Mouse (Mus musculus) mature B cell (primary cell): Measurements from ENCODE around the gene Gfod1.

Source experiments
- in situ Hi-C: fragments of 300-500 bp; cut with MboI; formaldehyde crosslinking; loops from 2 replicates; pipeline ENCODE4 v1.14.3; 2019

The Gfod1 gene

GRCm38 (mm10) chr13:43231965-43232860, 71.8 kb downstream of the Gfod1 start:
- in situ Hi-C loops: no loop called here

- in situ Hi-C loops: no loop called here
Measured at GRCm38 (mm10) chr13:43230842-43231241, 73.1 kb downstream of the Gfod1 start.

GRCm38 (mm10) chr13:43230238-43230637, 73.7 kb downstream of the Gfod1 start:
- in situ Hi-C loops: no loop called here

- in situ Hi-C loops: no loop called here
Measured at GRCm38 (mm10) chr13:43229767-43230166, 74.2 kb downstream of the Gfod1 start.

- in situ Hi-C loops: no loop called here
Measured at GRCm38 (mm10) chr13:43228141-43228540, 75.8 kb downstream of the Gfod1 start.

- in situ Hi-C loops: no loop called here
Measured at GRCm38 (mm10) chr13:43226041-43226440, 77.9 kb downstream of the Gfod1 start.

- in situ Hi-C loops: no loop called here
Measured at GRCm38 (mm10) chr13:43225161-43225560, 78.8 kb downstream of the Gfod1 start.

GRCm38 (mm10) chr13:43222084-43222483, 81.9 kb downstream of the Gfod1 start:
- in situ Hi-C loops: no loop called here

- in situ Hi-C loops: no loop called here
Measured at GRCm38 (mm10) chr13:43221290-43221689, 82.7 kb downstream of the Gfod1 start.

GRCm38 (mm10) chr13:43220635-43221034, 83.3 kb downstream of the Gfod1 start:
- in situ Hi-C loops: no loop called here

GRCm38 (mm10) chr13:43218764-43219163, 85.2 kb downstream of the Gfod1 start:
- in situ Hi-C loops: no loop called here

- in situ Hi-C loops: no loop called here
Measured at GRCm38 (mm10) chr13:43218284-43218683, 85.7 kb downstream of the Gfod1 start.

- in situ Hi-C loops: no loop called here
Measured at GRCm38 (mm10) chr13:43217686-43218085, 86.3 kb downstream of the Gfod1 start.

- in situ Hi-C loops: no loop called here
Measured at GRCm38 (mm10) chr13:43217059-43217458, 86.9 kb downstream of the Gfod1 start.

- in situ Hi-C loops: no loop called here
Measured at GRCm38 (mm10) chr13:43215994-43216706, 87.8 kb downstream of the Gfod1 start.

GRCm38 (mm10) chr13:43215144-43215993, 88.6 kb downstream of the Gfod1 start:
- in situ Hi-C loops: no loop called here

- in situ Hi-C loops: no loop called here
Measured at GRCm38 (mm10) chr13:43212338-43212737, 91.6 kb downstream of the Gfod1 start.

- in situ Hi-C loops: no loop called here
Measured at GRCm38 (mm10) chr13:43210956-43211355, 93.0 kb downstream of the Gfod1 start.

GRCm38 (mm10) chr13:43209560-43209959, 94.4 kb downstream of the Gfod1 start:
- in situ Hi-C loops: no loop called here

GRCm38 (mm10) chr13:43208914-43209439, 95.0 kb downstream of the Gfod1 start:
- in situ Hi-C loops: no loop called here

GRCm38 (mm10) chr13:43206118-43206683, 97.8 kb downstream of the Gfod1 start:
- in situ Hi-C loops: no loop called here
